Mouse (Mus musculus) urinary bladder, postnatal 36 days (tissue): ENCODE measurements around the gene Spice1.

Source experiments
- DNase-seq, 2 experiments: peaks; one replicate each; pipeline ENCODE4 v3.0.0; 2022; ENCODE audit warnings: low spot score in 2 of 2, mixed read lengths in 1 of 2

Gene Spice1

GRCm38 (mm10) chr16:44365522-44365921, 18.6 kb downstream of the Spice1 start:
- no peak for DNase-seq

- no peak for DNase-seq
These were observed 28.5 kb downstream of the Spice1 start for GRCm38 (mm10) chr16:44375459-44375858.

GRCm38 (mm10) chr16:44380006-44380405, 33.1 kb downstream of the Spice1 start:
- DNase-seq: no peak

GRCm38 (mm10) chr16:44381578-44381977, 34.7 kb downstream of the Spice1 start:
- no peak for DNase-seq

GRCm38 (mm10) chr16:44383549-44383948, 36.6 kb downstream of the Spice1 start:
- no peak for DNase-seq

GRCm38 (mm10) chr16:44384251-44384650, 37.3 kb downstream of the Spice1 start:
- no peak for DNase-seq

GRCm38 (mm10) chr16:44391877-44392548, 45.1 kb downstream of the Spice1 start:
- DNase-seq: peak; percentile 24 to 43

- DNase-seq: peak; percentile 13 to 47
These were observed 47.8 kb downstream of the Spice1 start, which contains the start of gene Cfap44 for GRCm38 (mm10) chr16:44394577-44395243. Gene Cfap44, plus strand, starts transcription at chr16:44394796.

- DNase-seq: no peak
These were observed 58.0 kb downstream of the Spice1 start for GRCm38 (mm10) chr16:44404933-44405332.

- DNase-seq: no peak
These were observed 60.3 kb downstream of the Spice1 start for GRCm38 (mm10) chr16:44407211-44407610.

- DNase-seq: no peak
These were observed 61.4 kb downstream of the Spice1 start for GRCm38 (mm10) chr16:44408290-44408689.

- no peak for DNase-seq
These were observed 63.3 kb downstream of the Spice1 start for GRCm38 (mm10) chr16:44410176-44410575.

GRCm38 (mm10) chr16:44417596-44417995, 70.7 kb downstream of the Spice1 start:
- DNase-seq: no peak

GRCm38 (mm10) chr16:44421735-44422134, 74.8 kb downstream of the Spice1 start:
- no peak for DNase-seq

GRCm38 (mm10) chr16:44423499-44423898, 76.6 kb downstream of the Spice1 start:
- DNase-seq: no peak

- DNase-seq: no peak
These were observed 81.5 kb downstream of the Spice1 start for GRCm38 (mm10) chr16:44428456-44428855.

GRCm38 (mm10) chr16:44430021-44430420, 83.1 kb downstream of the Spice1 start:
- no peak for DNase-seq

- no peak for DNase-seq
These were observed 88.0 kb downstream of the Spice1 start for GRCm38 (mm10) chr16:44434931-44435330.

GRCm38 (mm10) chr16:44435481-44435880, 88.6 kb downstream of the Spice1 start:
- DNase-seq: no peak
